Mouse (Mus musculus) liver, embryonic 16.5 days (tissue): ENCODE results near the gene Arhgap33. TPM values are rescaled to one million over a fixed set of nuclear protein-coding genes. Genes with fewer than 3 reads are reported as not detected.

Experiments used
- ATAC-seq: fragments of 200-750 bp; cut with Nextera tagmentation; 2 replicates; pipeline ENCODE4 v1.8.0; 2017; ENCODE audit warnings: low read depth, mild to moderate bottlenecking, moderate number of reproducible peaks, moderate library complexity
- H3K27ac ChIP-seq: fragments of 300-500 bp; sonication (generic); 2 replicates; pipeline ENCODE4 v1.5.1; 2014; ENCODE audit warnings: mild to moderate bottlenecking, low read length
- H3K27me3 ChIP-seq: fragments of 300-500 bp; sonication (generic); 2 replicates; pipeline ENCODE4 v1.6.1; 2014; ENCODE audit warnings: low read depth, low read length, mixed read lengths; ENCODE audit not compliant: control insufficient read depth, insufficient read depth
- H3K36me3 ChIP-seq: fragments of 300-500 bp; sonication (generic); 2 replicates; pipeline ENCODE4 v1.6.1; 2014; ENCODE audit warnings: mild to moderate bottlenecking; ENCODE audit not compliant: control insufficient read depth, insufficient read depth
- H3K4me1 ChIP-seq: fragments of 300-500 bp; sonication (generic); 2 replicates; pipeline ENCODE4 v1.6.1; 2014; ENCODE audit warnings: low read depth, low read length, mixed read lengths; ENCODE audit not compliant: control insufficient read depth
- H3K4me2 ChIP-seq: fragments of 300-500 bp; sonication (generic); 2 replicates; pipeline ENCODE4 v1.6.1; 2014; ENCODE audit warnings: low read depth, low read length, mixed read lengths
- H3K4me3 ChIP-seq: fragments of 300-500 bp; sonication (generic); 2 replicates; pipeline ENCODE4 v1.5.1; 2014; ENCODE audit warnings: low read depth, mild to moderate bottlenecking, low read length
- H3K9ac ChIP-seq: fragments of 300-500 bp; sonication (generic); 2 replicates; pipeline ENCODE4 v1.6.1; 2014; ENCODE audit warnings: low read depth, low read length
- H3K9me3 ChIP-seq: fragments of 300-500 bp; sonication (generic); replicated peaks from 2 replicates; pipeline ENCODE4 v1.6.1; 2016; ENCODE audit warnings: low read length; ENCODE audit not compliant: control insufficient read depth
- WGBS: fragments of 180-500 bp; shearing (Covaris S2); extraction: QIAGEN DNeasy Blood & Tissue Kit; methylation state at CpG from one replicate; pipeline ENCODE4 v1.1.7; 2014; ENCODE audit not compliant: insufficient replicate concordance; 5-methylcytosine and 5-hydroxymethylcytosine counted together
- polyA plus RNA-seq: library from polyadenylated mRNA; unstranded; fragments of >200 nt; fragmentation: Nextera tagmentation; extraction: Ambion mirVana; gene quantifications from 2 replicates; pipeline ENCODE4 v1.2.1, GENCODE M21; 2015

Gene Arhgap33
- polyA plus RNA-seq, 1 experiment from 2014 or later = 2.6 TPM

DNA sequence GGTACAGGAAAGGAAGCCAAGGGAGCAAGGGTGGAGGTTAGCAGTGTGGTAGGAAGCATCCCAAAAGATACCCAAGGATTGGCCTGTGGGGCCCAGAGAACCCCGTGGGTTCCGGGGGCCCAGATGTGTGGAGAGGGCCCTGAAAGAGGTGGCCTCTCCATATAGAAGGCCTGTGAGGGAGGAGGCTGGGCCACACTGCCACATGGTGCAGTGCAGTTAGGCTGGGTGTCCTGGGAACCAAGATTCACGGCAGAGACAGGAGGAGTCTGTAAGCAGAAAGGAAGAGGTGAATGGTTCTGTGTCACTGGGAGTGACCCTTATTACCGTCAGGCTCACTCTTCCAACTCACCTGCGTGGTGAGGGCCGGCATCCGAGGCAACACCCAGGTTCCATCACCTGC is 5.7 kb upstream of the Arhgap33 start:
- no peak for ATAC-seq
- no peak overlapping the region for H3K4me2 ChIP-seq
- H3K36me3 ChIP-seq = no peaks in the 10 kb centered on the region
- H3K9ac ChIP-seq = no peak overlapping the region
- no peak overlapping the region for H3K27ac ChIP-seq
- WGBS = 82% methylated on average over 7 of the region's 7 CpGs
- H3K4me3 ChIP-seq = no peak overlapping the region
- H3K27me3 ChIP-seq = no peaks in the 10 kb centered on the region
- no peaks in the 10 kb centered on the region for H3K9me3 ChIP-seq
- peaks cover 7% of the 10 kb centered on the region for H3K4me1 ChIP-seq

DNA sequence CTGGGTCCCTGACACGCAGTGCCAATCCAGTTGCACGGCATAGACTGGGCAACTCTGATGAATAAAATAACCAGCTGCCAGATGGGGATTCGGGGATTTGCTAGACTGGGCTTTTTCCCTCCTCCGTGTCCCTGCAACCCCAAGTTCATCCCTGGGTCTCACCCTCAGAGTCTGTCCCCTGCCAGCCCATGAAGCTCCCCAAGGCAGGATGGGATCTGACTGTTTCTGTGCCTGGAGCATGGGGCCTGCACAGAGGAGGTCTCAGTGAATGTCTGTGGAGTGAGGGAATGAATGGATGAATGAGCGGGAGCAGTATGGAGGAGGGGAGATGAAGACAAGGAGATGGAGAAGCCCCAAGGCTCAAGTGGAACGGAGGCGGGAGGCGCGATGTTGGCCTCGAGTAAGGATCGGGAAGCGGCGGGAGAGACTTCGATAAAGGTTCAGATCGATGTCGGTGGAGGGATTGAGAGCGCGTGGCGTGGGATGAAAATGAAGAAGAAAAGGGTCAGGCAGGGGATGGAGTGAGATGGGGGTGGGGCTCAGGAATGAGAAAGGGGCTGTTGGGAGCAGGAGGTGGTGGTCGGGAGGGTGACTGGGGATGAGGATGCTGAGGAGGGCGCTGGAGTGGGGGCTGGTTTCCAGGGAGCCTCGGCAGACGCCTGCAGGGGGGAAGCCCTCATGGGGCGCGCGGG is 773 bp downstream of the Arhgap33 start:
- peak overlapping the region; percentile 79 for H3K9ac ChIP-seq
- H3K4me3 ChIP-seq = peak overlapping the region; percentile 79
- H3K27ac ChIP-seq = no peak overlapping the region; the same call in 1 of the 2 replicates
- peaks cover 17% of the 10 kb centered on the region for H3K4me1 ChIP-seq
- WGBS = 15% methylated on average over 26 of the region's 26 CpGs
- peak overlapping the region; percentile 99 for H3K4me2 ChIP-seq
- no peaks in the 10 kb centered on the region for H3K9me3 ChIP-seq
- no peaks in the 10 kb centered on the region for H3K27me3 ChIP-seq
- no peak for ATAC-seq
- peaks cover 4% of the 10 kb centered on the region for H3K36me3 ChIP-seq

DNA sequence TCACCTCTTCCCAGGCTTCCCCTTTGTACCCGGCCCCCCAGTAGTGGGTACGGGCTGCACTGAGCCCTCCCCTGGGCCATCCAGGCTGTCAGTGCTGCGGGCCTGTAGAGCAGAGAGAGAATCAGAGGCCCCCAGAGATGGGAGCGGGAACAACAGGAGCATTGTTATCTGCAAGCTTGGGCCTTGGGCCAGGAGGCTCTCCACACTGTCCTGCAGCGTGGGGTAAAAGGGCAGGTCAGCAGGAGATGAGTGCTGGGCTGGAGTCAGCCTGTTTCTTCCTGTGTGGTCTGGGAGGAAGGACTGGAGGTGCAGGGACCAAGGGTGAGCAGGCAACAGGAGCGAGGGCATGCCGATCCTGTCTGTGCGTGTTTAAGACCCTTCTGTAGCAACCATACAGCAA is 1.9 kb downstream of the Arhgap33 start:
- peaks cover 6% of the 10 kb centered on the region for H3K36me3 ChIP-seq
- H3K4me3 ChIP-seq = no peak overlapping the region
- no peak overlapping the region for H3K27ac ChIP-seq
- H3K4me1 ChIP-seq = peaks cover 17% of the 10 kb centered on the region
- no peaks in the 10 kb centered on the region for H3K9me3 ChIP-seq
- no peak overlapping the region for H3K9ac ChIP-seq
- WGBS = 74% methylated on average over 8 of the region's 8 CpGs
- H3K4me2 ChIP-seq = no peak overlapping the region
- H3K27me3 ChIP-seq = no peaks in the 10 kb centered on the region
- ATAC-seq = no peak

DNA sequence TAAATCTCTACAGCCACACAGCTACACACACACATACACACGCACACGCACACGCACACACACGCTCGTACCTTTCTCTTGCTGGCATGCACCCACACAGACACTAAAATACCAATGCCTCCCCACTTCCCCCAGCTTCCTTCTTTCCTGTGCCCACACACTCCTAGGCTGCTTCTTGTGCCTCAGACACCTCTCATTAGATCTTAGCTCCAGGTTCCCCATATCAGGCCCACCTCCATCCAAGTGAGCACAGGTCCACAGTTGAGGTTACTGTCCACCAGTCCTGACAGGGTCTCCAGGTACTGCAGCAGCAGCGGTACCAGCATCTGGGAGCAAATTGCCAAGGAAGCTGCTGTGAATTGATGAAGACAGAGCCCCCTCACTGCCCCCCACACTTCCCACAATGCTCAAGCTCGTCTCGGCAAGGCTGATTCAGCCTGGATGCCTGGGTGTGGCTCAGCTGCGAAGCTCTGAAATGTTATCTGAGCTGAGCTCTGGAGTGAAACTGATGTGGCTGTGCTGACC is 3.5 kb downstream of the Arhgap33 start:
- peaks cover 7% of the 10 kb centered on the region for H3K36me3 ChIP-seq
- no peak overlapping the region for H3K9ac ChIP-seq
- peaks cover 17% of the 10 kb centered on the region for H3K4me1 ChIP-seq
- no peak for ATAC-seq
- WGBS = 70% methylated on average over 9 of the region's 9 CpGs
- no peak overlapping the region for H3K27ac ChIP-seq
- H3K4me2 ChIP-seq = no peak overlapping the region
- no peak overlapping the region for H3K4me3 ChIP-seq
- H3K9me3 ChIP-seq = no peaks in the 10 kb centered on the region
- no peaks in the 10 kb centered on the region for H3K27me3 ChIP-seq

DNA sequence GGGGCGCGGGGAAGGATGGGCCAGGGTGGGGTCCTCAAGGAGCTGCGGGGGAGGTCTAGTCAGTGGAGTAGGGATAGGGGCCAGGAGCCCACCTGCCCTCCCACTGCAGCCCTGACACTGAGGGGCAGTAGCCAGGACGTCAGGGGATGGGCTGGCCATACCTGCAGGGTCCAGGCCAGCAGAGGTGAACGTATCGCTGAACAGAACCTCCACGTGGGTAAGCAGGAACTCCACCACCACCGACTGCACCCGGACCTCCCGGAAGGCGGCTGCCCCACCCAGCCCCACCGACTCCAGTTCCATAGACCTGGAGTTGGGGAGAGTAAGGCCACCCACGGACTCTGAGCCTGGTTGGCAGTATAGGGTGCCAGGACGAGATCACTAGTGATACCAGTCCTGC is 7.9 kb downstream of the Arhgap33 start:
- Histone ChIP-seq H3K4me1 (no peaks in the 10 kb centered on the region), H3K9ac (no peak overlapping the region), H3K27ac (no peak overlapping the region), H3K4me2 (no peak overlapping the region), H3K27me3 (no peaks in the 10 kb centered on the region), H3K36me3 (peaks cover 7% of the 10 kb centered on the region), H3K9me3 (no peaks in the 10 kb centered on the region), H3K4me3 (no peak overlapping the region)
- ATAC-seq = no peak
- 74% methylated on average over 14 of the region's 14 CpGs for WGBS

DNA sequence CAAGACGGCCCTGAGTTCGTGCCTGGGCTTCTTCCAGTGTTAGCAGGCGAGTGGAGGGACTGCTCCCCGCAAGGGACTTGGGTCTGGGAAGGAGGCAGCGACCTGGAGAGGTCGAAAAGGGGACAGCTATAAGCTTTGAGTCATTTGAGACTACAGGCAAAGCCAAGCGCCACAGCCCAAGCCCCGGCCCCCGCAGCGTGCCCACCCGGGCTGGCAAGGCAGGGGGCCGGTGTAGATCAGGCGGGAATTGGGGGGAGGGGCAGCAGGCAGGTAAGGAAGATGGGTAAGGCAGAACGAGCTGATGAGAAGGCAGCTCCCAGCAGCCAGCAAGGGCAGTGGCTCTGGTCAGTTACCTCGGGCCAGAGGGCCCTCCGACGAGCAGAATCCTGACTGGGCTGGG is 8.5 kb downstream of the Arhgap33 start:
- Histone ChIP-seq H3K4me2 (no peak overlapping the region), H3K36me3 (peaks cover 4% of the 10 kb centered on the region), H3K27me3 (no peaks in the 10 kb centered on the region), H3K27ac (no peak overlapping the region), H3K4me3 (no peak overlapping the region), H3K9me3 (no peaks in the 10 kb centered on the region), H3K9ac (no peak overlapping the region), H3K4me1 (no peaks in the 10 kb centered on the region)
- 66% methylated on average over 17 of the region's 17 CpGs for WGBS
- no peak for ATAC-seq

DNA sequence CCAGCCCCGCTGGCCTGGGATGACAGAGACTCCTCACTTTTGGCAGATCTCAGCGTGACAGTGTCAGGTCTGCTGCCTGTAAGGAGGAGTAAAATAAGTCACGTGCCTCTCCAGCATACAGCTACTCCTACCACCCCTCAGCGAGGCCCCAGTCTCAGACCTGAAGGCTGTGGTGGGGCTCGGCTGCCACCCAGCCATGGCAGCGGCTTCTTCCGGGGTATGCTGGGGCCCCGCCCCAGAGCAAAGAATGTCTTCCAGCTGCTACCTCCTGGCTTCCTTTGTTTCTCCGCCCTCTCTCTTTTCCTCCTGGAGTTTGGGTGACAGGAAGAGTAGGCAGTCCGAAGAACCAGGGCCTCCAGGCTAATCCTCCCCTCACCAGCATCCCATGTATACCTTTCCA is 8.9 kb downstream of the Arhgap33 start:
- Histone ChIP-seq H3K27me3 (no peaks in the 10 kb centered on the region), H3K9me3 (no peaks in the 10 kb centered on the region), H3K27ac (no peak overlapping the region), H3K9ac (no peak overlapping the region), H3K4me3 (no peak overlapping the region), H3K4me1 (no peaks in the 10 kb centered on the region), H3K36me3 (peaks cover 3% of the 10 kb centered on the region), H3K4me2 (no peak overlapping the region)
- WGBS = 53% methylated on average over 10 of the region's 10 CpGs
- no peak for ATAC-seq

DNA sequence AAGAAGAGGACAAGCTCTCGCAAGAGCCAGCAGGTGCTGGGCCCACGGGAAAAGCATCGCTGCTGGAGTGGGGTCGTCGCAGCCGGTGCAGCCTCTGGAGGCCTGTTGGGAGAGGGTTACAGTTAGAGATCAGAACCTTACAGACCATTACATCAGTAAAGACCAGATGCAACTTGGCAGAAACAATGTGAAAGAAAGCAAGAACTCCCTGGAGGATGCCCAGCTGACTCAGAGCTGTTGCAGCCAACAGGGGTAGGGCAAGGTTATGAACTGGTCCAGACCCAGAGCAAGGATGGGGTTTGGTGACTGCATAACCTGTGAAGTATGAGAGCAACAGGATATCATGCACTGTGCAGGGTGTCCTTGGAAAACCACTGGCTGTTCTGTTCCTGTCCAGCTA is 10.4 kb downstream of the Arhgap33 start:
- WGBS = 80% methylated on average over 6 of the region's 6 CpGs

DNA sequence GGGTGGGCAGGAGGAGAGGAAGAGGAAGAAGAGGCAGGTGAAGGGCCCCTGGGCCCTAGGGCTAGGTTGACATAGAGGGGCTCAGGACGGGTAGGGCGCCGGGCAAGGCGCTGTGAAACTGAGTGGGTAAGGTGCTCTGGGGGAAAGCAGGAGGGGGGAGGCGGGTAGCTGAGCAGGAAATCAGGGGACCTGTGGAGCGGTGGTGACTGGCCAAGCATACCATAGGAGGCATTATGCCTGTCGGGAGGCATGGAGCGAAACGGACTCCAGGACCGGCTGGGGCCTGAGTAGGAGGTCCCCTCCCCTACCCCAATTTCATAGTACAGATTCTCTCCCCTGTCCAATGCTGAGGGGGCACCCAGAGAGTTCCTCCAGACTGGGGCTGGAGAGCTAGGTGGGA is 12.0 kb downstream of the Arhgap33 start:
- H3K36me3 ChIP-seq = peaks cover under 1% of the 10 kb centered on the region; the same call in 1 of the 2 replicates
- no peak overlapping the region for H3K4me3 ChIP-seq
- H3K27ac ChIP-seq = no peak overlapping the region
- H3K4me2 ChIP-seq = no peak overlapping the region
- WGBS = 79% methylated on average over 10 of the region's 10 CpGs
- ATAC-seq = no peak
- no peaks in the 10 kb centered on the region for H3K4me1 ChIP-seq
- H3K27me3 ChIP-seq = no peaks in the 10 kb centered on the region
- H3K9ac ChIP-seq = no peak overlapping the region
- H3K9me3 ChIP-seq = no peaks in the 10 kb centered on the region

More for the DNA sequence above, 10.4 kb downstream of the Arhgap33 start:
- Histone ChIP-seq H3K4me3 (no peak overlapping the region), H3K27me3 (no peaks in the 10 kb centered on the region), H3K27ac (no peak overlapping the region), H3K9ac (no peak overlapping the region), H3K9me3 (no peaks in the 10 kb centered on the region), H3K4me2 (no peak overlapping the region), H3K4me1 (no peaks in the 10 kb centered on the region), H3K36me3 (peaks cover 3% of the 10 kb centered on the region; the same call in 1 of the 2 replicates)
- no peak for ATAC-seq
